Mouse (Mus musculus): ENCODE results near the gene Lamtor3.

GRCm38 (mm10) chr3:137880109-137880748 lies 38.1 kb upstream of the Lamtor3 start:
- TF ChIP-seq HCFC1 (IDR thresholded peaks at IDR 0.05; ENCODE audit: borderline replicate concordance, insufficient read depth, low read length), result no peak
- no peak for TF ChIP-seq ZC3H11A (IDR thresholded peaks at IDR 0.05; ENCODE audit: borderline replicate concordance, low read depth, low read length)
- TF ChIP-seq ZNF384 (IDR thresholded peaks at IDR 0.05; ENCODE audit: low read depth, low read length), result no peak
- no peak for TF ChIP-seq CHD2 (IDR thresholded peaks at IDR 0.05; ENCODE audit: low read depth, low read length)
- TF ChIP-seq MAFK (IDR thresholded peaks at IDR 0.05; ENCODE audit: insufficient read depth, low read depth, low read length), result no peak

Data from ES-E14 (cell line).